Mouse (Mus musculus): ENCODE results near the gene Thoc3.
A peak's percentile ranks its signal among the peaks of the same experiment; 100 is the strongest.

Gene Thoc3

DNA sequence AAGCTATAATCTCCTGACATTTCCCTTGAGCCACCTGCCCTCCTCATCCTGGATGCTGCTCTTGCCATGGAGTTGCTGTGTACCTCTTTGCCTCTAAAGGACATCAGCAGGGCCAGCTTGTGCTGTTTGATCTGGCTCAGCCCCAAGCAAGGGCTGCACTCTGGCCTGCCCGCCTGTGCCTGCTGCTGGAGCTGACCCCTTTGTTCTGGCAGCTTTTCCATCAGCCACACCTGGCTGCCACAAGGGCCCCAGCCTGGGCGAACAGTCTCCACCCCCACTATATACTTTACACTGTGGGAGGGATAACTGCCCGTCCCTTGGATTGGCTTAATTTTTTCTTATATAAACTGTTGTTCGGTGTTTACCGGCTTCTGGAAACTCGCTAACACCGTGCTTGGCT is 28.7 kb downstream of the Thoc3 start:
- peak; percentile 67 for DNase-seq

DNA sequence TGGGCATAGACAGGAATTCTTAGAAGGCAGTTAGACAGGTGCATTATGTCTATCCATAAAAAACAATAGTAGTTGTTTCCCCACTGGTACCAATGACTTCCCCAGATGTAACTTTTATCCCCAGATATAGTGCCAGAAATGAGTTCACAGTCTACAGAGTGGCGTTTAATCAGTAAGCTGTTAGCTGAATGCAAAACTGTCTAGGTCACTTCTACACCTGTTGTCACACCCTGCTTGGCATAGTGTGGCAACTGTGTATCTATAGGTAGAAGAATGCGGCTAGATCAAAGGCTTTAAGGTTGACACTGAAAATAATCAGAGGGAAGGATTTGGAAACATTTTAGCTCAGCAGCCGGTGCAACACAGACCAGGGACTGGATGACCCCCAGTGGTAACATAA is 29.8 kb downstream of the Thoc3 start:
- no peak for DNase-seq

DNA sequence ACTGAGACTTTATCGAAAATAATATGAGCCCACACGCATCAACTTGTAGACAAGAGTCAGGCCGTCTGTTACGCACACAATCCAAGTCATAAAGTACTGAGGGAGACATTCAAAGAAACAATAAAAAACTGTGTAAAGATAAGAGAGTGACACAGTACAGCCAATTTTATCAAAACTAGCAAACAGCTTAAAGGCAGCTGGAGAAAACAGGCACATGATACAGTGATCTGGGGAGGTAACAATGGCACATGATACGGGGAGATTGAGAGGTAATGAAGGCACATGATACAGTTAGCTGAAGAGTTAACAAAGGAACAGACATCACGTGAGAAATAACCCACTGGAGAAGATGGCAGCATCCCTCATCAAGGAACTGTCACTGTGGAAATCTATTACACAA is 31.6 kb downstream of the Thoc3 start:
- DNase-seq: no peak

DNA sequence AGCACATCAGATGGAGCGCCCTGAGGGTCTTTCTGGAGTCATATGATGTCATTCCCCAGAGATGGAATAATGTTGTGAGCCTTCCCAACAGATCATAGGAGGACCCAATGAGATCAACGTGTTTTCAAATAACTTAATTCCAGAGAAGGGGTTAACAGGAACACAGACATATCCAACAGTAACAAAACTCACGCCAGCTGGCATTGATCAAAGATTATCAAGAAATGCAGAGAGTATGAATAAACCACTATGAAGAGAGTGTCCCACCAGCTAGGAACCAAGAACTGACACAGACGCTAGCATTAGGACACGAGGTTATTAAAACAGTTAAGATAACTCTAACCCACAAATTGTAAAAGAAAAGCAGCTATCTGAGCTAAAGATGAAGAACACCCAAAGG is 32.0 kb downstream of the Thoc3 start:
- no peak for DNase-seq

DNA sequence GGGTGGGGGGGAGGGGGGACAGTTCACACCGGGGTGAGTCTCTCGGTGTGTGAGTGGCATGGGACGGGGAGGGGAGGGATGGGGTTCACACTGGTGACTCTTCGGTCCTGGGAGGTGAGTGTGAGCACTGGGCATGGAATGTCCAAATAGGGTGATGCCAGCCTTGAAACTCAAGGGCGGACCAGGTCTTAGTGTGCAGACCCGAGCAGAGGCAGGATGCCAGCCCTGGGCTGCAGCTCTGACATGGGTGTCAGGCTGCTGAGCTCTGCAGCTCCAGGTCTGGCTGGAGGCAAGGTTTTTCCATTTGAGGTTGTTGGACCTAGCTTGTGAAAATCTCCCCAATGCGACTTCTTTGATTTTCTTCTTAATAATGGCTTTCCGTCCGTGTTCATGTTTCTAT is 37.5 kb downstream of the Thoc3 start:
- no peak for DNase-seq

DNA sequence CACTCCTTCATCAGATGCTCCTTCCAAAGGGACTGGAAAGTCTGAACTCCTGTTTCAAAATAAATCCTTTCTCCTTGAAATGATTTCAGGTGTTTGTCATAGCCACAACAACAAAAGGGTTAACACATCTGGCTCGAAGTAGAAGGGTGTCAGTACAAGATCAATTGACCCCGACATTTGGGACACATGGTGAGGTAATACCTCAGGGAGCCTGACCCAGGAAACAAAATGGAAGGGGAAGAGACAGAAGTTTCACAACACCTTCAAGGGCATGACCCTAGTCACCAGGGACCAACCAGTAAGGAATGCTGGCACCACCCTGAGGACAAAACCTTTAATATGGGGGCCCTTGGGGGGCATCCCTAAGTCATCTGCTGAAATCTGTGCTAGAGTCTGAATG is 38.6 kb downstream of the Thoc3 start:
- DNase-seq: no peak

DNA sequence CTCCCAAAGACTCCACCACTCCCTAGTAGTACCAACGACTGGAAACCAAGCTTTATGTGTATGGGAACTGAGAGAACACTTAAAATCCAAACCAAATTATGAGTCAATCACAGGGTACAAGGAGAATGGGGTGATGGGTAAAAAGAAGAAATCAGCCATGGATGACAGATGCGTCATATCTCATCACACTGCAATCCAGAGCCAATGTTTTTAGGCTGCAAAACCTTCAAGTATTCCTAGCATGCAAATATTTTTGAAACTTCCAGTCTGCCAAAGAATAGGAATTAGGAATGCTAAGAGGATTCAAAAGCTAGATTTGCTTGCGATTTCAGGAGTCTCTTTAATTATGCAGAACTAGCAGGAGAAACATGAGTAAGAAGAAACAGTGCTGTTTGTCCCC is 39.9 kb downstream of the Thoc3 start:
- no peak for DNase-seq

DNA sequence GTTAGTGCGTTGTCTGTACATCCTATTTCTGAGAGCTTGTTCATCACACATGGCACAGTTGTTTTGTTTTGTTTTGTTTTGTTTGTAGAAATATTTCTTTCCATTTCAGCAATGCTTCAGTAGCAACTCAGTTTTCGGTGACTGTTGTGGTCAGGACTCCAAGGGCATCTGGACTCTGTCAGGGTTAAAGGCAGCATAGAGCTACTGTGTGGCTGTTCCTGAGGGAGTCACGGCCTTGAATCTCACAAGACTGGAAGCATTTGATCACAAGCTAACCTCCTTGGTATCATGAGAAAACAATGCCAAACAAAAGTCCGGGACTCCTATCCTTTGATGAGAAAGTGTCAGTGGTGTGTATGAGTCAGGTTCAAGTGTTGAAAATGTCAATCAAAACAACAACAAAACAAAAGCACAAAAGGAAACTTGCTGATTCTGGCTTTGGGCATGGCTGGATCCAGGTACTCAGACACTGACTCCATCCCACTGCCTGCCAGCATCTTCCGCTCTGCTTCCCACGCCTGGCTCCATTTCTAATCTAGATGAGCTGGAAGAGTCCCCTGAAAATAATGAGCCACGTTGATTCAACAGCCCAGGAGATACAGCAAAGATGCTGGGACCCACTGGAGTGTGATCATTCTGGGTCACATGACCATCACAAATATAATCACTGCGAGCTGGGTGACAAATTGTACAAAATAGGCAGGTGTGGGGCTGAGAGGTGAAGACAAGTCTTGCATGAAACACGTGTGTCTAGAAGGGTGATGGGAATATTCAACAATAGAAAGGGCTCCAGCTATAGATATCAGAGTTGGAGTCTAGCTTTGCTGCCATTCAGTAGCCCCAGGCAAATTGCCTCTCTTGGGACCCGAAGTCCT is 41.6 kb downstream of the Thoc3 start:
- no peak for DNase-seq

DNA sequence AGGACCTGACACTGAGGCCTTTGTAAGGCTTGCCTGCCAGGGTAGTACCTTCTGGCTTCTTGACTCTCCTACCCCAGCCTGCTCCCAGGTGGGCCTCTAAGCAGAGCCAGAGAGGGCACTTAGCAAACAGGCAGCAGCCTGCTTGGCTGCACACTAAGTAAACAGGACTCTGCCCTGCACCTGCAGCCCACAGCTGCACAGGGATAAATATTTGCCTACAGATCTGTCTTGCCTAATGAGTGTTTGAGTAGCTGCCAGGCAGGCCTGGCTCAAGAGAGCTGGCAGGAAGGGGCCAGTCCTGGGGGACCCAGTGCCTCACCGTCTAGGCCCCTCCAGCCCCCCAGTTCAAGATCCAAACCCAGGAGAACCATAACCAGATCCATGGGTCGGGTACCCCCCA is 43.4 kb downstream of the Thoc3 start:
- peak; percentile 66 for DNase-seq

DNA sequence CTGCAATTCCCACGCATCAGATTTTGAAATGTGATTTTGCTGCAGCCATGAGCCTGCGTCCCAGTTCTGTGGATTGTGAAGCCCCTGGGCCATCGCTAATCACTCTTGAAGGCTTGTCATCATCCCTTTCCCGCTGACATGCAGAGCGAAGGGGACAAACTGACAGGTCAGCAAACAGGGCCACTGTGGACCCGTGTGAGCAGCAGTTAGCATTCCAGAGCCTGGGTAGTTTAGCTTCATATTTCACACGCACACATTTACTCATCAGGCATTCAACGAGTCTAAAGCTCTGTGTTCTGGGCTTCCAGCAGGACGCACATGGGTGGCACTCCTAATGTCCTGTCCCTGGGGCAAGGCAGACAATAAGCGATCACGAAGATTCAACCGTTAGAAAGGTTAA is 48.4 kb downstream of the Thoc3 start:
- no peak for DNase-seq

DNA sequence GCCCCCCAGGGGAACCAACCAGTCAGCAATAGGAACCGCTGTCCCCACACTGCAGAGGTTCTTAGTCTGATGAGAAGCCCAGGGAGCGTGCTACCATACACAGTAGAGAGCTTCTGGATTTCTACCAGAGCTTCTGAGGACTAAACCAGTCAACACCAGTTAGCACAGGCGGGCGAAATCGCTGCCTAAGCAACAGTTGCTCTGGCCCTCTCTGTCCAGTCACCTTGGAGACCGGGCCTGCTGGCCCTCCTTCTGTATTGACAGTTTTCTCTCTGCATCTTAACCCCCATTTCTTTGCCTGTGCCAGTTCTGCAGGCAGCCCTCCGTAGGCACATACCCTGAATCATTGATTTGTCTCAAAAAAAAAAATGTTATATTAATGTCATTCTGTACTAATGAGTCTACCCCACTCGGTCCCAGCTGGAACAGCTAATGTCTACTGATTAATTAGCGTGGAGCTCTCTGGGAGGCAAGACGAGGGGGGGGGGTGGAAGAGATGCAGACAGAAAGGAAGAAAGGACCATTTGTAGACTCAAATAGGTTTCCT is 49.8 kb downstream of the Thoc3 start:
- peak; percentile 50 for DNase-seq

DNA sequence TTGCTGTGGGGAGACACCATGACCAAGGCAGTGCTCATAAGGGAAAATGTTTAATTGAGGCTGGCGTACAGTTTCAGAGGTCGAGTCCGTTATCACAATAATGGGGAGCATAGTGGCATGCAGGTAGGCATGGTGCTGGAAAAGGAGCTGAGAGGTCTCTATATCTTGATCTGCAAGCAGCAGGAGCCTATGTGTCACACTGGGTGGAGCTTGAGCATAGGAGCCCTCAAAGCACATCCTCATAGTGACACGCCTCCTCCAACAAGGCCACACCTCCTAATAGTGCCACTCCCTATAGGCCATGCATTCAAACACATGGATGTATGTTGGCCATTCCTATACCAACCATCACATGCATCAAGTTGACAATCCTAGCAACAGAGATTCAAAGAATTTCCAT is 53.6 kb downstream of the Thoc3 start:
- DNase-seq: no peak

DNA sequence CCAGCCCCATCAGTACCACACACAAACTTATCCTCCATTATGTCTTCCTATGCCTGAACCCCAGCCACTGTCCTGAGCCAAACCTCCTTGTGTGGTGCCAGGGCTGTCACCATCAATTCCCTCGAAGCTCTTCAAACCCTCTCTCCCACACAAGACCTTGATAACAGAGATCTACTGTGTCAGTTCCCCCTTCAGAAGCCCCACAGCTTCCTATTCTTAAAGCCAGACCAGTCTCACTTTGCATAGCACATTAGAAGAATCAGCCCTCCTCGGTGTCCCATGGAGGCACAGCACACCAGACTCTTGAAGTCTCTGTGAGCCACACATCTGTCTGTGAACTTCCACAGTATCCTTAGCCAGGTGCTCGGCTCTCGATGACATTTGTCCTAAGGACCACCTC is 55.9 kb downstream of the Thoc3 start:
- DNase-seq: no peak

DNA sequence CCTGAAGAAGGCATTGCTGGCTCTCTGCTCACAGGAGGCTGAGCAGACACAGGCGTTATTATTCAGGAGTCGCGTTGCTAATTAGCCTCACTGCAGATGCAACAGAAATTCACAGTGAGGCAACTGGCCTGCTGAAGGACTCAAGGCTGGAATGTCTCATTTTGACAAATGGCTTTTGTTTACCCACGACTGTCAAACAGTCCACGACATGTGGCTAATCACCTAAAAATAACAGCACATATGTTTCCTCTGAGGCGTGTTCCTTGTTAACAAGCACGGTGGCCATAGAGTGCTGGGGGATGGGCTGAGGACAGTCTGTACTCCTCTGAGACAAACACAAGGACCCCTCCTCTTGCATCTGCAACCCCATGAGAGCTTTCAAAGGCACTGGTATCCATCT is 56.4 kb downstream of the Thoc3 start:
- no peak for DNase-seq

DNA sequence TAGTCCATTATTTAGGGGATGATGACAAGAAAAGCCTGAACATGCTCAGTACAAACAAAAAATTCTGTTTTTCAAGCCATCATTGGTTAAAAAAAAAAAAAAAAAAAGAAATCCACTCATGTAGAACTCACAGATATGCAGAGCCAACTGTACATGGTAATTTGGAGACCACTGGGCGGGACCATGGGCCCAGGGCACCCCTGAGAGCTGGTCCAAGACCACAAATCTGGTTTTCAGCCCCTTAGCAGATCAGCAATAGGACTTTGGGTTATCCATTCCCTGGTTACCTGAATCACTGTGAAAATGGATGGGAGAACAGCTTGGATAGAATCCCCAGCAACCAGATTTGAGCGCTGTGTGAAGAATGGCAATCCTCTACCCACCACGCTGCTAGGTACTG is 57.0 kb downstream of the Thoc3 start:
- no peak for DNase-seq

All from kidney, adult 18-20 months (tissue).